Mouse (Mus musculus): ENCODE measurements around the gene Arpin. TPM values are rescaled to one million over a fixed set of nuclear protein-coding genes. Genes with fewer than 3 reads are reported as not detected.

The Arpin gene
- 24.4 and 29.4 TPM in 2 replicates for polyA plus RNA-seq (2015; fragmentation: Nextera tagmentation; extraction: Ambion mirVana)

DNA sequence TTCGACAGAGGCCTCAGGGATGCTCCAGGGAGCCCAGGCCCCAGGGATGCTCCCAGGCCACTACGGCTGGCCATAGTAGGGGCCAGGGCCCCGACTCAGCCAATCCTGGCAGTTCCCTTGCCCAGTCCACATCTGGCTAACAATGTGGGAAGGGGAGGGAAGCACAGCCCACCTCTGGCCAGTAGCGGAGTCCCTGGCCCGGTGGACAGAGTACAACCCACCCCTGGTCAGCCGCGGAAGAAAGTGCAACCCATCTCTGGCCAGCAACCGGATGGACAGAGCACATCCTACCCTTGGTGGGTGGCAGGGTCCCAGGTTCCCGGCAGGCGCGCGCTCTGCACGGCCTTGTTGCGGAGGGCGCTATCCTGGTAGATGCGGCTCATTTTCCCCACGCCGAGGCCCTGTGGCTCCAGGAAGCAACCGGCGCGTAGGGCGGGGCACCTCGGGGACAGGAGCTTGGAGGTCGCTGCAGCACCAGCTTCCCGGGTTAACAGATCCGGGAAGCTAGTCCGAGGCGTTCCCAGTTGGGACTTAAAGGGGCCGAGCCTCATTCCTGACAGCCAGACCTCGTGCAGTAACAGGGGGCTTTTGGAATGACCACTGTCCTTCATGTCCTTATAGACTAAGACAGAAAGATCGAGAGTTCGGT lies at the start of gene Arpin:
Gene Arpin (minus strand): TSS at position 498 of the 649 bp plus-strand sequence.

DNA sequence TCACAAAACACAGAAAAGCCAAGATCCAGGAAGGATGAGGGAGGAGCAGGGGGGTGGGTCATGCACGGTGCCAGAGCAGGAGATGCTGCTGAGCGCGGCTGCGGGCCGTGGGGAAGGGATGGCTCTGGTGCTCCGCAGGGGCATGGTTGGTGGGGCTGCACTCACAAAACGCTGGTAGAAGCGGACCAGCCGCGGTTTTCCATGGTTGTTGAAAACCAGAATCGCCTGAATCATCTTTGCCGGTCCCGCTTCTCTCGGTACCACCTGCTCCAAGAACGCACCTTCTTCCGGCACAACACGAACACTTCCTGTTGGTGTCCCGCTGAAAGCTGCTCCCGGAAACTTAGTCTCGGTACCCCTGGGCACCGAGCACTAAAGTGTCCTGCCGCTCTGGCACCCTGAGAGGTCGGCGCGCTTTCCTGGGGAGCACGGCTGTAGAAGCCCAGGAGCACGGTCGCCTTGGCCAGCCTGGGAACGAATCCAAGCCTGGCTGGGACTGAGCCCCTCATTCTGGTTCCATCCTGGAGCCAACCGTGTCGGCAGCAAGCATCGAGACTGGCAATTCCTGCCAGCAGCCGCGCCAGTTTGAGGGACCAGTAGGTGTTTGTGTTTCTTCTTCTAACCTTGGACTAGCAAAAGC lies 14.7 kb downstream of the Arpin start, which contains the start of gene Ap3s2:
Gene Ap3s2 (minus strand): TSS at position 306 of the 640 bp plus-strand sequence.

Small RNA genes within 50 kb of the gene (microRNA-seq; reads per million reads assigned to microRNA genes)
- not detected for gene Gm24541

Other genes with a start within 250 kb of the Arpin start
- 1.7 and 2.1 TPM in 2 replicates for gene Kif7, start 219.6 kb downstream of the Arpin start, polyA plus RNA-seq (2015; fragmentation: Nextera tagmentation; extraction: Ambion mirVana)
- gene Plin1, start 202.5 kb downstream of the Arpin start, polyA plus RNA-seq (2015; fragmentation: Nextera tagmentation; extraction: Ambion mirVana): not detected in 2 replicates
- 6.6 and 6.8 TPM in 2 replicates for gene Pex11a, start 192.2 kb downstream of the Arpin start, polyA plus RNA-seq (2015; fragmentation: Nextera tagmentation; extraction: Ambion mirVana)
- not detected in 2 replicates for gene Wdr93, start 192.2 kb downstream of the Arpin start, polyA plus RNA-seq (2015; fragmentation: Nextera tagmentation; extraction: Ambion mirVana)
- gene Mesp1, start 141.6 kb downstream of the Arpin start, polyA plus RNA-seq (2015; fragmentation: Nextera tagmentation; extraction: Ambion mirVana): not detected in 2 replicates
- gene Mesp2, start 124.6 kb downstream of the Arpin start, polyA plus RNA-seq (2015; fragmentation: Nextera tagmentation; extraction: Ambion mirVana): 0.18 TPM in 2 replicates
- 10.7 and 13.1 TPM in 2 replicates for gene Anpep, start 74.3 kb downstream of the Arpin start, polyA plus RNA-seq (2015; fragmentation: Nextera tagmentation; extraction: Ambion mirVana)
- 16.7 and 20.4 TPM in 2 replicates for gene Ap3s2, start 14.7 kb downstream of the Arpin start, polyA plus RNA-seq (2015; fragmentation: Nextera tagmentation; extraction: Ambion mirVana)
- 5.6 and 6.7 TPM in 2 replicates for gene Zfp710, start 89.5 kb upstream of the Arpin start, polyA plus RNA-seq (2015; fragmentation: Nextera tagmentation; extraction: Ambion mirVana)
- gene Idh2, start 180.0 kb upstream of the Arpin start, polyA plus RNA-seq (2015; fragmentation: Nextera tagmentation; extraction: Ambion mirVana): 198 and 204 TPM in 2 replicates